Mouse (Mus musculus) adrenal gland, adult 8-10 months (tissue): ENCODE data around the gene Anks1b. TPM values are rescaled to one million over a fixed set of nuclear protein-coding genes. Genes with fewer than 3 reads are reported as not detected.
A peak's percentile ranks its signal among the peaks of the same experiment; 100 is the strongest.

Experiments used
- DNase-seq: peaks from one replicate; pipeline ENCODE4 v3.0.0; 2022
- total RNA-seq, 4 experiments: library from RNA; stranded (reverse); gene quantifications; 2 replicates each; pipeline ENCODE4 v1.2.4; 2022

Anks1b gene
- total RNA-seq, 4 experiments from 2014 or later, result 0.32 to 2.5 (median 0.62) TPM

DNA sequence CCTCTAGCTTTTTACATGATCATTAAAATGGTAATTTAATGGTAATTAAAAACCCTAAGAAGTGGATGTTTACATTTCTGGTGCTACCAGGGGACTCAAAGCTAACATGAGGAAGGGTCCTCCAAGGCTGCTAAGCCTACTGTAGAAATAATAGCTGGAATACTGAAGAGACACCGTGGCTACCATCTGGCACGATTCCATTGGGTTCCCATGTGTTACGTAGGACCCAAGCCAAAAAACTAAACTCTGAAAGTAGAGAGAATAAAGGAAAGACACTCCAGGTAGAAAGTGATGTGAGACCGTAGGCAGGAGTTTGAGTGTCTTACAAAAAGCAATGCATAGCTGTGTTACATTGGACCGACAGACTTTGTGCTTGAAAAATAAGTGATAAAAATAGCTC is 317.1 kb downstream of the Anks1b start:
- DNase-seq, result no peak

DNA sequence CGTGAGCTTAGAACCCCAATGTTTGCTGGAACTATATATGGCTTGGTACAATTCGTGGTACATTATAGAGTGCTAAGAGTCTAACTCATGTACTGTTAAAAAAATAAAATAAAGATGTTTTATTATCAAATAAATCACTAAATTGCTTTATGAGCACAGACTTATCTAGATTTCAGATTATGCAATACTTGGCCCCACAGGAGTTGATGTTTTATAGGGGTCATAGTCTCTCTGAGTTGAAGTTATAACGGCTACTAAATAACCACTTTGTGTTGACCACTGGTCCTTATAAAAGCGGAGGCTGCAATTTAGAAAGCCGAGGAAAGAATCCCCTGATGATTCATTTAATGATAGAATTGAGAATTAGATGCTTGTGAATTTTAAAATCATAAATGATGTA is 323.6 kb downstream of the Anks1b start:
- DNase-seq, result no peak

DNA sequence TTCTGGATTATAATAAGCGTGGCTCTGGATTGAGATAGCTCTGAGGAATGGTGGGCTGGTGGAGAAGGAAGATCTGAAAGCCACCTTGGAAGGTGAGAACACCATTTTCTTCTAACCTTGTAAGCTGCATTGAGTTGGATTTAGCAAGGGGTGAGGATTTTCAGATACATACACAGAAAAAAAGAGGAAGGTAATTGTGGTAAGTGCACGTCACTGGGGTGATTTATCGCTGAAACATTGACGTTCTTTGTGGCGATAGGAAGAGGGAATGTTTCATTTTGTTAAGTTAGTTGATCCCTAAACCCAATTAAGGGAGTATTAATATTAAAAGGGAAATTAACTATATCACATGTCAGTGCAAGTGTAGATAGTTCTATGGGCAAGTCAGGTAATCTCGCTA is 336.7 kb downstream of the Anks1b start:
- DNase-seq, result no peak

DNA sequence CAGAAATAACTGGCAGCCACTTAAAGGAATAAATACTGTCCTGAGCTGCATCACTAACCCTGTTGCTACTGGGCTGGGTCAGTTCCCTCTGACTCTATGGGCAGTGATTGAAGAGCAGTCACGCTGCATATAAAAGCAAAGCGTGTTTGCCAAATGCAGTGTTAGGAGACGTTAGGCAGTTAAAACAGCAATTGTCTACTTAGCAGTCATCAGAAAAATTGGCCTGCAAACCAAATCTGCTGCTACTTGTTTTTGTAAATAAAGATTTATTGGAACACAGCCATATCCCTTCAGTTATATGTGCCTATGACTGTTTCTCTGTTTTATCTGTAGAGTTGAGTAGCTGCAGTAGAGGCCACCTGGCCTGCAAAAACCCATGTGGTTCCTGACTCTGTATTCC is 347.2 kb downstream of the Anks1b start:
- DNase-seq, result no peak

DNA sequence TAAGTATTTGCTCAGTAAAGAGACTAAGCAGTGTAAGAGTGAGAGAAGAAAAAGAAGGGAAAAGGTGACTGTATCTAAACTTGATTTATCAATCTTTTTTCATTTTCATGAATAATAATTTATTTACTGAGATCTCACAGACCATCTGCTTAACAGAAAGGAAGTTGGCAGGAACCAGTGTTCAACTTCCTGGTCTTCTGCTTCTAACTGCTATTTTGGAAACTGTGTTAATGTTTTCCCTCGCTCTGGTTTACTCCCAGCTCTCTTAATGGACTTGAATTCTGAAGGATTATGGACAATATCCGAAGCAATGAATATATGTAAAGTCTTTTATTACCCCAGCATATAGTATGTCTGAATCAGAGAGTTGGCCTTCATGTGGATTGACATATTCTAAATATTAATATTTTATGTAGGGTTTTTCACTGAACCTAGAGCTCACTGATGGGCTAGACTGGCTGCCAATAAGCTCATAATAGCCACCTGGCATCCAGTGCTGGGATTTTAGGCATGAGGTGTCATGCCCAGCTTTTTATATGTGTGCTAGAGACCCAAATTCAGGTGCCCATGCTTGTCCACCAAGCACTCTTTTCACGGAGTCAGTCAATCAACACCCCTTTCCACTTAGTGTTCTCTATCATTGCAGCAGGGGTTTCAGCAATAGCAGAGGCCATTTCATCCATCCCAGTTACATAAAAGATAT is 349.6 kb downstream of the Anks1b start:
- no peak for DNase-seq

DNA sequence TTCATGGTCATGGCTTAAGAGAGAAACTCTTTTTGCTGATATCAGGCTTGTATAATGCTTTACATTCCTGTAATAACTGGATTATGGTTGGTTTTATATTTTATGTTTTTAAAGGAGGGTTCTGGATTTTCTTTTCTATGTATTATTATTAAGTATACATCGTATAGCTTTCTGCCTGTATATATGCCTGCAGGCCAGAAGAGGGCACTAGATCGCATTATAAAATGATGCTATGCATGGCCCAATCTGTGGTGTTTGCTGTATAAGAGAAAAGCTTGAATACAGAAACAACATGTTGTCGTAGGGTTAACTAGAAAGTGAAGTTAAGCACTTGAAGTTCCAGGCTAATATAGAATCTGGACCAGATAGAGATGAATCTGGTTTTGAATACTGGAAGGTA is 362.0 kb downstream of the Anks1b start:
- DNase-seq, result no peak

DNA sequence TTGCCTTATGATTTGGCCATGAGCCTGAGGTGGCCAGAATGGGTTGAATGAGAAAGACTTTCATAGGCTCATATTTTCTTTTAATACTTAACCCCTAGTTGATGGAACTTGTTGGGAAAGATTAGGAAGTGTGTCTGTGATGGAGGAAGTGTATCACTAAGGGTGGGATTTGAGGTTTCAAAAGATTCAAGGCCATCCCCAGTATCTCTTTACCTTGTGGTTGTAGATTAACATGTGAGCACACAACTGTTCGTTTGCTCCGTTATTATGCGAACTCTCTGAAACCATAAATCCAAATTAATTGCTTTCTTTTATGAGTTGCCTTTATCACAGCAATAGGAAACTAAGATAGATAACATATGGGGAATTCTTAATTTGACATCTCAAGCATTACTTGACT is 364.0 kb downstream of the Anks1b start:
- no peak for DNase-seq

DNA sequence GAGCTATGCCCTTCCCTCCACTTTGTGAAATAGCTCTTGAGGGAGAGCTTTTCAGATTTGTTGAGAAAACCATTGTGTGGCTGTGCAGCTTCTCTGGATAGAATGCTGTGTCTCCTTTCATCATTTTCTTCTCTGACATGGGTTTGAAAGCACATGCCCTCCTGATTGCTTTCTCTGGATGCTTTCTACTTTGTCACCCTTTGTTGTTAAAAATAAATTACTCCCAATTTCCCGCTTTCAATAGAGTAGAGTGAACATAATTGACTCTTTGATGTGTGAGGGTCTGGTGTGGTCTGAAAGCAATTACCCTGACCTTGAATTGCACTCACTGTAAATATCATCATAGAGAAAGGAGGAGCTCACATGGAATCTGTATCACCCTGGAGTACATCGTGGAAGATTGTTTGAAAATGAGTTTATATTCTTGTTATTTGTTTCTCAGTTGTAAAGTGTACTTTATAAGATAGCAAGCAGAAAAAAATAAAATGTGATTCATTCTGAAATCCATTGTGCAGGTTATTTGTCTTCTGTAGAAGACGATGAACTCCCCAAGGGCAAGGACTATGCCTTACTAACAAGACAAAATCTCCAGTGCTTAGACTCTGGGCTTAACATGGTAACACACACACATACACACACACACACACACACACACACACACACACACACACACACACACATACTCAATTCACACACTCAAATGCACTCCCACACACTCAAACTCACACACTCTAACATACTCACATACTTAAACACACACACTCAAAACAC is 385.8 kb downstream of the Anks1b start:
- no peak for DNase-seq

DNA sequence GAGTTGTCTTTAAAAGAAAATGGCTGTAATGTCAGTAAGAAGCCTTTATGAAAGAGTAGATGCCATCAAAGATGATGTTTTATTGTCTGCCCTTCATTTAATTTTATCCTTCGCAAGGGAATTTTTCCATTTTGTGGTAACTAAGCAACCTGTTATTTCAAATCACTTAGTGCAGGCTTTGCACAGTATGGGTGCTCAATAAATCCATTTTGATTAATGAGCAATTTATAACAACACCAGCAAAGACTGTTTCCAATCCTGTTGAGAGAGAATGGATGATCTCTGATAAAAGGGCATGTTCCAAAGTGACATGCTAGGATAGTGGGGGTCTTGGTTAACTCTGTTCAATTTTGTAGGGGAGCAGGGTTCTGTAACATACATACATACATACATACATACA is 398.0 kb downstream of the Anks1b start:
- no peak for DNase-seq

DNA sequence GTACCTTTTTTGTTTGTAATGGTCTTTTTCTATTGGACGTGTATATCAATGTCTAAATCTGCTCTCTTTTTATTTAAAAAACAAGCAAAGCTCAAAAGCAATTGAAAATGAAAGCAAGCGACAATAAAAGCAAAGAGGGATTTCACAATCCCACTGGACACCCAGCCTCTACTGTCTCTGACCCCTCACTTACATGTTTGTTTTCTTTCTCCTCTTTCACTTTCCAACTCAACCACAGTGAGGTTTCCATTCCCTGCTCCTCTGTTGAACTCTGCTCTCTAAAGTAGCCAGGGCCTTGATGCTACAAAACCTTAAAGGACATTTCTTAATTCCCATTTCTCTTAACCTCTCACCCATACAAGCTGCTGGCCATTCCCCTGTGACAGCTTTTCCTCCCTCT is 400.0 kb downstream of the Anks1b start:
- DNase-seq, result no peak

DNA sequence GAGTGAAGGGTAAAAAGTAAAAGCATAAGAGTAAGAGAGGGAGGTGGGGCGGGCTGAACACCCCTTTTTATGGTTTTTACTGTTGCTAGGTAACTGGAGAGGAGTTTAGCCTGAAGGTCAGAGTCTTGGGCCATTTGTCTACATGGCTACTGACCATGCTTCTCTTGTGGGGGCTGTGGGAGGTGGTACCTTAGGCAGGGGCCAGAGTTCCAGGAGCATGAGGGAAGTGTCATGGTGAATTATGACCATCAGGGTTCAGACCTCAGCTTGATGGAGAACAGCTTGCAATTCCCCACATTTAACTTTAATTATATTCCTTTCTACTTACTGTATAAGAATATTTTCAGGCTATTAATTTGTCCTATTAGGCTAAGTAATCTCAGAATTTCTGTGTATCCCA is 413.3 kb downstream of the Anks1b start:
- DNase-seq, result no peak

DNA sequence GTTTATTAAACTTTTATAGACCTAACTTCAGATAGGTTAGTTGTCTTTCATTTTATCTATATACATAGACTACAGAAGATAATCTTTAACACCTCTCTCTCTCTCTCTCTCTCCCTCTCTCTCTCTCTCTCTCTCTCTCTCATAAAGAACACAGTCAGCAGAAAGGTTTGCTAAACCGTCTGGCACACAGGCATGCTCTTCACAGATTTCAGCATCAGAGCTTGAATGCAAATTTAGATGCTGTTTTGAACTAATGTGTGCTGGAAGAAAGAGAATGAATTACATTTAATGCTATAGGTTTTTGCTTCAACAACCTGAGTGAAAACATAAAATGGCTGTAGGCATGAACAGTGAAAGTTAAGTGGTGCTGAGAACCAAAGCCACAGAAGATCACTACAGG is 429.9 kb downstream of the Anks1b start:
- DNase-seq, result no peak

DNA sequence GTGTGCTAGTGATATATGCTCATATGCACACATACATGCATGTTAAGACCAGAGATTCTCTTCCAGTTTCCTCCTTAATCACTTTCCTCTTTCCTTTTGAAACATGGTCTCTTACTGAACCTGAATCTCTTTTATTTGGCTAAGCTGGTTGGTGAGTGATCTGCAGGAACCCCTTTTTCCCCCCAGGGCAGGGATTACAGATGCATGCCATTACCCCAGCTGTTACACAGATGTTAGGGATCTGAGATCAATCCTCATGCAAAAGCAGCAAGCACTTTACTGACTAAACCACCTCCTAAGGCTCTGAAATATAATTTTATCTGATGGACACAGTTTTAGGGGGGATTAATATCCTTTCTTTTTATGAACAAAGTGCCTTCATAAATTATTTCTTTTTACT is 432.8 kb downstream of the Anks1b start:
- DNase-seq, result no peak

DNA sequence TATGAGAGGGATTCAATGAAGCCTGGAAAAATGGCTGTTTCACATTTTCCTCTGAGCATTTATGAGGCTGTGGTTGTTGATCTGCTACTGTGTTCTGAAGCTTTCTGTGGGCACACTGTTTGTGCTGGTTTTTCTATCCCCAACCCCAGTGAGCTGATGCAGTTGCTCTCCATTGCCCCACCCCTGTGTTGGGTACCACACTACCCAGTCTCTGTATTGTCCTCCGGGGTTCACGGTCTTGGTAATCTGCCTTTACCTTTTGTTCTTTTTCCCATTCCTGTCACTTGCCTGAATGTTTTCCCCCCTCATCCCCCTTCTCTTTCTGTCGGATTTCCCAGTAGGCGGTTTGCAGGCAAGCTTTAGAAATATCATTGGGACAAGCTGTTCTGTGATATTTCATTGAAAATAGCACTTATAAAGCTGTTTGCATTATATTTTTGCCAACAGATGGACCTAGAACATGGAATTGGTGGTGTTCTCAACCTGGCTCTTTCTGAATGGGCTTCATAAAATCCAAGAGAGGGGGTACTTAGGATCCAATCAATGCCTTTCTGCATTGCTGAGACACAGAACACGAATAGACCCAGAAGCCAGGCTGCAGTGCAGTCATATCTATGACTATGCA is 434.7 kb downstream of the Anks1b start:
- no peak for DNase-seq

DNA sequence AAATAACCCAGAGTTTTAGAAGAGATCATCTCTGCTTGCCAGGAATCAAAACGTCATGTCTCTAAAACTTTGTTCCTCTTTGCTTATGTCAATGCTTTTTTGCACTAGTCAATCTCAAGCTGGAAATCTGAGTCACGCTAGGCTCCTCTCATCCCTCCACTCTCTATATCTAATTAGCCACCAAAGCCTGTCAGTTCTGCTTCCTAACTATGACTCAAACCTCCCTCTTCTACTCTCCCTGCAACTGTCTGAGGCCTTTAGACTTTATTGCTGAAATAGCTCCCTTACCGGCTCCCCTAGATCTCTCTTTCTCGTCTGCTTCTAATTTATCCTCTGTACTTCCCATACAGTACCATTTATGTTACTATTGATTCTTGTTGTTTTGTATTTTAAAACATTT is 456.5 kb downstream of the Anks1b start:
- DNase-seq, result no peak

DNA sequence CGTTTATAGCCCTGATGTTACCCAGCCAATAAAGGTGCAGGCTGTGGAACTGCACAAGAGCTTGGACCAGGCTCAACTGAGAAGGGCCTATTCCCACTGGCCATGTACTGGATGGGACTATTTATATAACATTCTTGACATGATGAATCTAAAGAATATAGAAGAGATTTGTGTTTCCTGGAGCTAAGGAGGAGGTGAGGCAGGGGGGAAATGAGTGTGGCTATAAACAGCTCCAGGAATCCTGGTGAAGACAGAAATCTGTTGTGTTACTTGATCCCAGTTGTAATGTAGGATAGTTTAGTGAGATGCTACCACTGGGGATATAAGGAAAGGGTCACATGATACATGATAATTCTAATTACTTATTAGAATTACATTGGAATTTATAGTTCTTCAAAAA is 472.1 kb downstream of the Anks1b start:
- no peak for DNase-seq

DNA sequence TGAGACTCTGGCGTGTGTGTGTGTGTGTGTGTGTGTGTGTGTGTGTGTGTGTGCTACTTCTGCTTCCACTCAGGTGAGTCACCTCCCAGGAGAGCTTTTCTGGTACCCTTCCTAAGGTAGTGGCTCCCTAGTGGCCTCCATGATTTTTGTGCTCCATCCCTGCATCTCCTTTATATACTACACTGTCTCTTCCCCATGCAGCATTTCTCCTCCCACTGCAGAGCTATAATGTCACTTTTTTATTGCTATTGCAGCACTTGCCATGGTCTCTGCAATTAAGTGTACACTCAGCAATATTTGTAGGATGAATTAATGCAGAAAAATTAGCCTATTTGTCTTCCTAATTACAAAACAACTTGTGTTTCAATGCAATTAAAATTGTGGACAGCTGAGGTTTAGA is 482.9 kb downstream of the Anks1b start:
- no peak for DNase-seq

DNA sequence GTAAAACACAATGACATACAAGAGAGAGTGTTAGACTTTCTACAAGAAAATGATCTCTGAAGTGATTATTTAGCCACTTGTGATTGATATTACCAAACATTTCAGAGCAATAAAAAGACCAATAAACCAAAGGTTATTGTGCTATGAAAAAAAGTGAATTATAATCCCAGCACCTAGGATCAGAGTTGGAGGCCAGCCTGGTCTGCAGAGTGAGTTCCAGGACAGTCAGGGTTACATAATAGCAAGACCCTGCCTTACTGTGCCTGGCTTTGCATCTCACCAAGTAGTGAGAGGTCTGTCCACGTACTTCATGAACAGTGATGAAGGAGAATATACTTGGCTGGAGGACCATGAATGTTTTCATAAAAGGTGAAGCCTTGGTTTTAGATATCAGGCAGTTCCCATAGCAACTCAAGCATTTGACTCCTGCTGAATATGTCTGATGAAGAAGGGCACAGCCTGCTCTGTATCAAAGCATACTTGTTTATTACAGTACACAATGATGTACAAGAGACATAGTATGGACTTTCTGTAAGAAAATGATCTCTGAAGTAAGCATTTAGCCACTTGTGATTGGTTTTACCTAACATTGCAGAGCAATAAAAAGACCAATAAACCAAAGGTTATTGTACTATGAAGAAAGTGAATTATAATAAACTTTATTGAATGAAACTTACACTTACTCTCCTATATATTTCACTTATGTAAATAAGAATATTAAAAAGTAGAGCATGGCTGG is 484.0 kb downstream of the Anks1b start:
- DNase-seq, result no peak

DNA sequence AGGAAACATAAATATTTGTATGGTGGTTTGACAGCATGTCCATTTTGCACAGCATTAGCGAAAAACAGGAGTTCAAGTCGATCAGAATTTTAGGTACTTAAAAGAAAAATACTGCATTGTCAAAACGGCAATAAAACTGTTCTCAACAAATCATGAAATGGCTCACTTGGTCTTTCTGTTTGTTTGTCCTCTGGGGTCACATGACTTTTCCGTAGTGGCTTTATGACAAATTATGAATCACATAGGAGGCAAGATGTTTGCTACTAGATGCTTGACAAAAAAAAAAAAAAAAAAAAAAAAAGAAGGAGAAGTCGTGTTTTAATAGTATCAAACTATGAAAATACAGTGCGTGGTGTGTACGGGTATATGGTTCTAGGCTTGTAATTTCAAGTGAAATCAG is 495.7 kb downstream of the Anks1b start:
- DNase-seq, result no peak

DNA sequence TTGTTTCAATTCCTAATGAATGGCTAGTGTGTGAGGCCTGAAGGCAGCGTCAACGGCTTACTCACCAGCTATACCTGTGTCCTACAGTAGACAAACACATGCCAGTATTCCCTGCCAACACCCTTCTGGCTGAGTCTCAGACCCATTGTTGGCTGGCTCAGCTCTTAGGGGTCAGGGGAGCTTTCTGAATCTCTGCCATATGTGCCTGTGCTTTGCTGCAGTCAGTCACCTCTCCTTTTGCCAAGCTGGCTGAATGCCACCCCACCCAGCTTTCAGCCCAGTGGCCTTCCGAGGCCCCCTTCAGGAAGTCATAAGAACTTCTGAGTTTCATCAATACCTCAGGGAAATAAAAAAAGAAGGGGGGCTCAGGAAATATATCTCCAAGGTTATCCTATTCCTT is 497.4 kb downstream of the Anks1b start:
- DNase-seq, result peak; percentile 3

DNA sequence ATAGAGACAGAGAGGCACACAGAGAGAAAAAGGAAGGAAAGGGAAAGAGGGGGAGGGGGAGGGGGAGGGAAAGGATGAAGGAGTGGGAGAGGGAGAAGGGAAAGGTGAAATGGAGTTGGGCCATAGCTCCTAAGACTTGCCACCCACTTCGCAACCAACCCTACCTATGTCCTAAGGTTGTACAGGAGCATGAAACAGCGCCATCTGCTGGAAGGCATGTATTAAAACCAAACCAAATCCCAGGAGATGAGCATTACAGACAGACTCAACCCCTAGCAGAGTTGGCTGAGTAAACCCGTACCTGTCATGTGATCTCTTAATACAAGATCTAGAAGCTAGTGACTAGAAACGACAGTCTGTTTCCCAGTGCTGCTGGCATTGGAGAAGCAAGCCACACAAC is 500.2 kb downstream of the Anks1b start:
- peak; percentile 10 for DNase-seq

DNA sequence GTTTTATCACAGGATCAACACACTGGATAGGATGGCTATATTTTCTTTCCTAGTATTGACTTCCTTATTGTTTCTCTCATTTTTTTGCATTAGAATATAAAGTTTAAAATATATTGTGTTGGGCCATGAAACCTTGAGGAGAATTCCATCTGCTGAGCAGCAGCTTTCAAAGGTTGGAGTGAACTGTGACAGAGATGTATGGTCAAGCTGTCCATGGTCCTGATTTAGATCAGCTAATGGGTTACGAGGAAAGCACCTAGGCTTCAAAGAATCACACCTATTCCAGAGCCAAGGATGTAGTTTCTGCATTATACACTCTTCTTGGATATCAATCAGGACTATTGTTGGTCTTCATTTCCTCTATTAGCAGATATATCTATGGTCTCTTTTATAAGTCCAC is 503.3 kb downstream of the Anks1b start:
- no peak for DNase-seq

DNA sequence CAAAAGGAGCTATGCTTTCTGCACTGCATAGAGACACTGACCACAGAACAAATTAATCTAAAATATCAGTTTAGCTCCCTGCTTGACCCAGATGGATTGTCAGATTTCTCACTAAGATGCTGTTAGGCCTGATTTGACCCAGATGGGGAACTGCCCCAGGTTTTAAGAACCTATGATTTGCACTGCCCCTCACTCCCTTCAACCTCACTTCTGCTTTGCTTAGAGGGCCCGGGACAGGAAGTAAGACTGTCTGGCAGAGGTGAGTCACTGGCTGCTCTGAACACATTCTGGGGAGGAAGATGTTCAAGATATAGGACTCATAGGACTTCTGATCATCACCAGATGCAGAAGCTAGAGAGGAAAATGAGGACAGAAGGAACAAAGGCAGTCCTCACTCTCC is 506.8 kb downstream of the Anks1b start:
- DNase-seq, result no peak
